Mouse (Mus musculus) gastrocnemius, adult 8-10 months (tissue): Measurements from ENCODE around the gene Mrpl21. TPM values are rescaled to one million over a fixed set of nuclear protein-coding genes. Genes with fewer than 3 reads are reported as not detected.

ENCODE experiments used
- DNase-seq, 2 experiments: peaks; one replicate each; pipeline ENCODE4 v3.0.0; 2022; ENCODE audit warnings: low spot score in 2 of 2
- total RNA-seq, 4 experiments: library from RNA; stranded (reverse); gene quantifications; 2 replicates each; pipeline ENCODE4 v1.2.4; 2022

The Mrpl21 gene
- 10 to 100 TPM; 51.7 to 58.8 (median 58.0) TPM for total RNA-seq

- DNase-seq, result peak; percentile 81 to 86
Measured at GRCm38 (mm10) chr19:3282572-3283467, at the start of gene Mrpl21, which contains the start of gene Ighmbp2. Gene Mrpl21, plus strand, starts transcription at chr19:3282901. Gene Ighmbp2, minus strand, starts transcription at chr19:3283017.

- DNase-seq, result no peak
Measured at GRCm38 (mm10) chr19:3260016-3260415, 22.7 kb upstream of the Mrpl21 start.

- no peak for DNase-seq
Measured at GRCm38 (mm10) chr19:3260591-3260990, 22.1 kb upstream of the Mrpl21 start.

- no peak for DNase-seq
Measured at GRCm38 (mm10) chr19:3261336-3261735, 21.4 kb upstream of the Mrpl21 start.

- DNase-seq, result no peak
Measured at GRCm38 (mm10) chr19:3261764-3262525, 20.8 kb upstream of the Mrpl21 start.

GRCm38 (mm10) chr19:3264348-3264747 is 18.4 kb upstream of the Mrpl21 start:
- no peak for DNase-seq

GRCm38 (mm10) chr19:3265180-3265579 is 17.5 kb upstream of the Mrpl21 start:
- DNase-seq, result peak in 1 of 2 experiments; percentile 1

GRCm38 (mm10) chr19:3266136-3266535 is 16.6 kb upstream of the Mrpl21 start:
- DNase-seq, result peak in 1 of 2 experiments; percentile 0

- DNase-seq, result peak in 1 of 2 experiments; percentile 1
Measured at GRCm38 (mm10) chr19:3266676-3267075, 16.0 kb upstream of the Mrpl21 start.

- DNase-seq, result peak in 1 of 2 experiments; percentile 1
Measured at GRCm38 (mm10) chr19:3267340-3267739, 15.4 kb upstream of the Mrpl21 start.

GRCm38 (mm10) chr19:3268218-3268980 is 14.3 kb upstream of the Mrpl21 start:
- peak in 1 of 2 experiments; percentile 1 for DNase-seq

GRCm38 (mm10) chr19:3269279-3269678 is 13.4 kb upstream of the Mrpl21 start:
- no peak for DNase-seq

- DNase-seq, result no peak
Measured at GRCm38 (mm10) chr19:3269803-3270202, 12.9 kb upstream of the Mrpl21 start.

GRCm38 (mm10) chr19:3271366-3271765 is 11.3 kb upstream of the Mrpl21 start:
- DNase-seq, result no peak

- no peak for DNase-seq
Measured at GRCm38 (mm10) chr19:3273331-3273730, 9.4 kb upstream of the Mrpl21 start.

GRCm38 (mm10) chr19:3275744-3276365 is 6.8 kb upstream of the Mrpl21 start:
- DNase-seq, result no peak

GRCm38 (mm10) chr19:3281886-3282285 is 815 bp upstream of the Mrpl21 start:
- no peak for DNase-seq

GRCm38 (mm10) chr19:3289006-3289405 is 6.3 kb downstream of the Mrpl21 start:
- DNase-seq, result no peak

GRCm38 (mm10) chr19:3292028-3292427 is 9.3 kb downstream of the Mrpl21 start:
- DNase-seq, result peak; percentile 14 to 35

- no peak for DNase-seq
Measured at GRCm38 (mm10) chr19:3292993-3293392, 10.3 kb downstream of the Mrpl21 start.

GRCm38 (mm10) chr19:3295245-3295644 is 12.5 kb downstream of the Mrpl21 start:
- no peak for DNase-seq
